Mouse (Mus musculus) lung, embryonic 16.5 days (tissue): Measurements from ENCODE around the gene Tdrd1. TPM values are rescaled to one million over a fixed set of nuclear protein-coding genes. Genes with fewer than 3 reads are reported as not detected.
A peak's percentile ranks its signal among the peaks of the same experiment; 100 is the strongest.
"Not testable (repeated sequence)": the region's sequence is repeated elsewhere in the genome, so short reads cannot be mapped to it uniquely, and the experiment has no call there.

Experiments used
- ATAC-seq: fragments of 200-750 bp; cut with Nextera tagmentation; 2 replicates; pipeline ENCODE4 v1.8.0; 2017; ENCODE audit warnings: low read depth, mild to moderate bottlenecking, moderate library complexity
- H3K27ac ChIP-seq: fragments of 300-500 bp; sonication (generic); 2 replicates; pipeline ENCODE4 v1.5.1; 2014; ENCODE audit warnings: mild to moderate bottlenecking, control low read depth, low read length
- H3K27me3 ChIP-seq: fragments of 300-500 bp; sonication (generic); 2 replicates; pipeline ENCODE4 v1.6.1; 2014; ENCODE audit warnings: low read depth, low read length, mixed read lengths; ENCODE audit not compliant: control insufficient read depth, insufficient read depth
- H3K36me3 ChIP-seq: fragments of 300-500 bp; sonication (generic); 2 replicates; pipeline ENCODE4 v1.6.1; 2014; ENCODE audit warnings: low read length; ENCODE audit not compliant: control insufficient read depth, insufficient read depth
- H3K4me1 ChIP-seq: fragments of 300-500 bp; sonication (generic); replicated peaks from 2 replicates; pipeline ENCODE4 v1.6.1; 2014; ENCODE audit warnings: low read length, mixed read lengths; ENCODE audit not compliant: control insufficient read depth, insufficient read depth
- H3K4me2 ChIP-seq: fragments of 300-500 bp; sonication (generic); 2 replicates; pipeline ENCODE4 v1.6.1; 2014; ENCODE audit warnings: low read depth, low read length, control low read depth
- H3K4me3 ChIP-seq: fragments of 300-500 bp; sonication (generic); 2 replicates; pipeline ENCODE4 v1.5.1; 2014; ENCODE audit warnings: mild to moderate bottlenecking, low read length, control low read depth
- H3K9ac ChIP-seq: fragments of 300-500 bp; sonication (generic); 2 replicates; pipeline ENCODE4 v1.6.1; 2014; ENCODE audit warnings: low read length, control low read depth
- H3K9me3 ChIP-seq: fragments of 300-500 bp; sonication (generic); 2 replicates; pipeline ENCODE4 v1.6.1; 2016; ENCODE audit warnings: low read length; ENCODE audit not compliant: control insufficient read depth
- WGBS: fragments of 180-500 bp; shearing (Covaris S2); extraction: QIAGEN DNeasy Blood & Tissue Kit; methylation state at CpG from one replicate; pipeline ENCODE4 v1.1.7; 2014; 5-methylcytosine and 5-hydroxymethylcytosine counted together
- polyA plus RNA-seq: library from polyadenylated mRNA; unstranded; fragments of >200 nt; fragmentation: Nextera tagmentation; extraction: Ambion mirVana; gene quantifications from 2 replicates; pipeline ENCODE4 v1.2.1, GENCODE M21; 2015

The Tdrd1 gene
- 1.3 TPM in 2 replicates for polyA plus RNA-seq

- peak within 1 kb of the TSS; percentile 29 for H3K4me2 ChIP-seq
- H3K27ac ChIP-seq, result no peak within 1 kb of the TSS
- no peaks in the 10 kb centered on the region for H3K36me3 ChIP-seq
- H3K4me3 ChIP-seq, result peak within 1 kb of the TSS; percentile 7; the same call in 1 of the 2 replicates
- H3K9me3 ChIP-seq, result no peaks in the 10 kb centered on the region
- 52% methylated on average over 44 of the region's 44 CpGs for WGBS
- no peaks in the 10 kb centered on the region for H3K27me3 ChIP-seq
- 0 out of 2 replicates have a peak, but pooled peaks cover 2% of the 10 kb centered on the region for H3K4me1 ChIP-seq
- no peak within 1 kb of the TSS for H3K9ac ChIP-seq
- ATAC-seq, result no peak
Measured at GRCm38 (mm10) chr19:56826047-56826631, at the start of gene Tdrd1. Tdrd1 (plus strand) TSS chr19:56826209.

GRCm38 (mm10) chr19:56776719-56777382 lies 49.2 kb upstream of the Tdrd1 start:
- H3K36me3 ChIP-seq, result no peaks in the 10 kb centered on the region
- H3K4me2 ChIP-seq, result peak overlapping the region; percentile 65
- no peak overlapping the region for H3K27ac ChIP-seq
- no peak overlapping the region for H3K9ac ChIP-seq
- peak; percentile 69 for ATAC-seq
- 0 out of 2 replicates have a peak, but pooled peaks cover 3% of the 10 kb centered on the region for H3K27me3 ChIP-seq
- 13% methylated on average over 16 of the region's 16 CpGs for WGBS
- peaks cover 24% of the 10 kb centered on the region for H3K4me1 ChIP-seq
- 0 out of 2 replicates have a peak overlapping the region, but pooled peaks have one; percentile 8 for H3K4me3 ChIP-seq
- H3K9me3 ChIP-seq, result no peaks in the 10 kb centered on the region

DNA sequence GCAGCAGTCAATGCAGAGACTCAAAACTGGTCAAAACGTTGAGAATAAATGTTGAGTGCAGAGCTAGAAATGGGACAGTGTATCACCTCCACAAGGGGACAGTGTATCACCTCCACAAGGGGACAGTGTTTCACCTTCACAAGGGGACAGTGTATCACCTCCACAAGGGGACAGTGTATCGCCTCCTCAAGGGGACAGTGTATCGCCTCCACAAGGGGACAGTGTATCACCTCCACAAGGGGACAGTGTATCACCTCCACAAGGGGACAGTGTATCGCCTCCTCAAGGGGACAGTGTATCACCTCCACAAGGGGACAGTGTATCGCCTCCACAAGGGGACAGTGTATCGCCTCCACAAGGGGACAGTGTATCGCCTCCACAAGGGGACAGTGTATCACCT lies 47.5 kb upstream of the Tdrd1 start:
- not testable (repeated sequence) for H3K27me3 ChIP-seq, H3K4me3 ChIP-seq, H3K9ac ChIP-seq, ATAC-seq, H3K9me3 ChIP-seq, H3K4me2 ChIP-seq, H3K27ac ChIP-seq, H3K36me3 ChIP-seq
- peaks cover 24% of the 10 kb centered on the region for H3K4me1 ChIP-seq
- 91% methylated on average over 7 of the region's 7 CpGs for WGBS

- ATAC-seq, result no peak
- 69% methylated on average over 7 of the region's 7 CpGs for WGBS
- Histone ChIP-seq H3K9me3 (no peaks in the 10 kb centered on the region), H3K4me1 (no peaks in the 10 kb centered on the region), H3K27me3 (no peaks in the 10 kb centered on the region), H3K9ac (no peak overlapping the region), H3K36me3 (peaks cover 33% of the 10 kb centered on the region), H3K4me3 (no peak overlapping the region), H3K4me2 (no peak overlapping the region), H3K27ac (no peak overlapping the region)
Measured at GRCm38 (mm10) chr19:56787911-56788310, 38.1 kb upstream of the Tdrd1 start.

- Histone ChIP-seq H3K36me3 (peaks cover 38% of the 10 kb centered on the region), H3K4me3 (no peak overlapping the region), H3K4me2 (no peak overlapping the region), H3K27me3 (no peaks in the 10 kb centered on the region), H3K9me3 (no peaks in the 10 kb centered on the region), H3K27ac (no peak overlapping the region), H3K4me1 (no peaks in the 10 kb centered on the region), H3K9ac (no peak overlapping the region)
- ATAC-seq, result no peak
- 91% methylated on average over 5 of the region's 5 CpGs for WGBS
Measured at GRCm38 (mm10) chr19:56788952-56789351, 37.1 kb upstream of the Tdrd1 start.

GRCm38 (mm10) chr19:56797376-56797775 lies 28.6 kb upstream of the Tdrd1 start:
- WGBS, result 84% methylated on average over 11 of the region's 11 CpGs
- no peaks in the 10 kb centered on the region for H3K27me3 ChIP-seq
- H3K36me3 ChIP-seq, result peaks cover 62% of the 10 kb centered on the region
- H3K4me2 ChIP-seq, result no peak overlapping the region
- no peaks in the 10 kb centered on the region for H3K9me3 ChIP-seq
- H3K4me1 ChIP-seq, result peaks cover 8% of the 10 kb centered on the region
- ATAC-seq, result no peak
- H3K27ac ChIP-seq, result no peak overlapping the region
- H3K9ac ChIP-seq, result no peak overlapping the region
- no peak overlapping the region for H3K4me3 ChIP-seq

DNA sequence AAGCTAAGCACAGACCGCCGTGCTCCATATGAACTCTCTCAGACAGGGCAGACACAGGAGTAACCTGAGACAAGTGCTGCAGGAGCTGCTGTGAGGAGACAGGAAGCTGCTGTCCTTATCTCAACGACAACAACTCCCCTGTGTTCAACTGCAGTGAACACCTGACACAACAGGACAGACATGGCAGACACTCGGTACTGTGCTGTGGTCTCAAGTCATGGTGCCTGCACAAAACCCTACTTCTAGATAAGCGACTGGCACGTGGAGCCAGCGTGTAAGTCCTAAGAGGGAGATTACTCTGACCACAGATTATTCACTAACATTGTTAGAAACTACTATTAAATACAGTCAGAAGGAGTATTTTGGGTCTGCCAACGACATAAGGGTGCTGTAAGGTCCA lies 25.8 kb upstream of the Tdrd1 start:
- no peaks in the 10 kb centered on the region for H3K27me3 ChIP-seq
- no peak overlapping the region for H3K4me2 ChIP-seq
- H3K4me3 ChIP-seq, result no peak overlapping the region
- no peak overlapping the region for H3K9ac ChIP-seq
- 59% methylated on average over 8 of the region's 8 CpGs for WGBS
- peaks cover 47% of the 10 kb centered on the region for H3K36me3 ChIP-seq
- no peak overlapping the region for H3K27ac ChIP-seq
- peaks cover 8% of the 10 kb centered on the region for H3K4me1 ChIP-seq
- no peaks in the 10 kb centered on the region for H3K9me3 ChIP-seq
- ATAC-seq, result no peak

DNA sequence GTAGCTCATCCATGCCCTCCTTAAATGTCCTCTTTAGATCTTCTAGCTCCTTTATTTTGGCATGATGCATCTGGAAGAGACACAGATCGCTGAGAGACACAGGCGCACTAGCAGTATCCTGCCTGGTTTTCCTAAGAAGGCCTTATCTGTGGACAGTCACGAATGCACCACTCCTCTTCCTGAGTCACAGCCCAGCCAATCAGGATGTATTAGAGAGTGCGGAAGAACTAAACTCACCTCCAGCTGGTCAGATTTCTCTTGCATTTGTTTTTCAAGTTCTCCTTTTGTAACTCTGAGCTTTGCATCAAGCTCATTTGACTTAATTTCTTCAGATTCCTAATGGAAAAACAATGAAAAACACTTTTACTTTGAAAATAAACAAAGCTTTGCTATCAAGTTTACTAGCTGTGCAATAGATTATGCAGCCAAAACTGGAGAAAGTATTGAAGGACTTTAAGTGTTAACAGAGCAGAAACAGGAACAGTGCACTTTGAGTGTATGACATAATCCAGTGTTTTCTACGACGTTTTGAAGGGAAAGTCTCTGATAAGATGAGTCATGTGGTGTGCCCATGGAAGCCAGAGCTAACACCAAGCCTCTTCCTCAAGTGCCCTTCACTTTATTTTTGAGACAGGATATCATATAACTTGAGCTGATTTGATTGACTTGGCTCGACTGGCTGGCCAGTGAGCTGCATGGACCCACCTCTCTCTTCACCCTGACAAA lies 24.9 kb upstream of the Tdrd1 start:
- Histone ChIP-seq H3K4me3 (no peak overlapping the region), H3K9ac (no peak overlapping the region), H3K9me3 (no peaks in the 10 kb centered on the region), H3K4me1 (peaks cover 8% of the 10 kb centered on the region), H3K27ac (peak overlapping the region; percentile 69), H3K36me3 (peaks cover 47% of the 10 kb centered on the region), H3K4me2 (no peak overlapping the region), H3K27me3 (no peaks in the 10 kb centered on the region)
- ATAC-seq, result peak; percentile 76
- 51% methylated on average over 7 of the region's 7 CpGs for WGBS

DNA sequence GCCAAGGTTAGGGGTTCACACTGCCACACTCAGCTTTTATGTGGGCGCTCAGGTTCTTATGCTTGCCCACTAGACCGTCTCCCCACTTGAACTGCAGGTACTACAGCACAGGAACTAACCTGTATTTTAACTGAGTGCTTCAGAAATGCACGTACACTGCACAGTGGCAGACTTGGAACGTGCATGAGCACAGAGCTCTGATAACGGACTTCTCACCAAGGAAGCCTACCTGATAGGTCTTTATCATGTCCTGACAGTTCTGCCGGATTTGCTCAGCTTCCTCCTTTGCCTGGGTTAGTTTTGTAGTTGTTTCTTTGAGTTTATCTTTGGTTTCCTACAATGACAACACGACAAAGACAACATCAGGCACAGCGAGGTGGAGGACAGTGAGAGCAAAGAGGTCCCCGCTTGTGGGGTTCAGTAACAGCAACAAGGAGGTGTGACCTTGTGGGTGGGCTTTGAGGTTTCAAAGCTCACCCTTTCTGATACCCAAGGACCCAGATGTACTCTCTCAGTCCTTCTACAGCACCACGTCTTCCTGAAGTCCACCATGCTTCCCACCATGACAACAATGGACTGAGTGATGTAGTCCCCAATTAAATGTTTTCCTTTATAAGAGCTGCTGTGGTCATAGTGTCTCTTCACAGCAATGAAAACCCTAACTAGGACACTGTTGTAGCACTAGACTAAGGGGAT lies 24.2 kb upstream of the Tdrd1 start:
- no peak overlapping the region for H3K9ac ChIP-seq
- no peak overlapping the region for H3K4me3 ChIP-seq
- peaks cover 8% of the 10 kb centered on the region for H3K4me1 ChIP-seq
- ATAC-seq, result peak; percentile 84
- 66% methylated on average over 10 of the region's 10 CpGs for WGBS
- no peaks in the 10 kb centered on the region for H3K9me3 ChIP-seq
- H3K27ac ChIP-seq, result peak overlapping the region; percentile 69
- H3K4me2 ChIP-seq, result no peak overlapping the region
- peaks cover 41% of the 10 kb centered on the region for H3K36me3 ChIP-seq
- H3K27me3 ChIP-seq, result no peaks in the 10 kb centered on the region
